Mouse (Mus musculus): ENCODE results near the gene Gtpbp1. TPM values are rescaled to one million over a fixed set of nuclear protein-coding genes. Genes with fewer than 3 reads are reported as not detected.
A peak's percentile ranks its signal among the peaks of the same experiment; 100 is the strongest.

The Gtpbp1 gene
- polyA plus RNA-seq, 1 experiment from 2014 or later = 38.1 TPM

GRCm38 (mm10) chr15:79731554-79731953 is 40.9 kb downstream of the Gtpbp1 start:
- Histone ChIP-seq H3K4me1 (replicated peaks) (no peaks in the 10 kb centered on the region), H3K36me3 (peaks cover 92% of the 10 kb centered on the region), H3K27me3 (no peaks in the 10 kb centered on the region), H3K9ac (no peak overlapping the region), H3K27ac (replicated peaks) (no peak overlapping the region), H3K4me2 (no peak overlapping the region), H3K4me3 (no peak overlapping the region), H3K9me3 (no peaks in the 10 kb centered on the region)
- 82% methylated on average over 7 of the region's 7 CpGs for WGBS
- no peak for ATAC-seq (ENCODE audit: low read depth)

GRCm38 (mm10) chr15:79733192-79733591 is 42.5 kb downstream of the Gtpbp1 start:
- H3K9ac ChIP-seq = no peak overlapping the region
- no peak overlapping the region for H3K4me2 ChIP-seq
- H3K9me3 ChIP-seq = no peaks in the 10 kb centered on the region
- no peak overlapping the region for H3K27ac ChIP-seq (replicated peaks)
- 93% methylated on average over 8 of the region's 8 CpGs for WGBS
- H3K27me3 ChIP-seq = no peaks in the 10 kb centered on the region
- ATAC-seq (ENCODE audit: low read depth) = no peak
- H3K36me3 ChIP-seq = peaks cover 92% of the 10 kb centered on the region
- no peaks in the 10 kb centered on the region for H3K4me1 ChIP-seq (replicated peaks)
- no peak overlapping the region for H3K4me3 ChIP-seq

GRCm38 (mm10) chr15:79733640-79734039 is 43.0 kb downstream of the Gtpbp1 start:
- Histone ChIP-seq H3K4me2 (no peak overlapping the region), H3K4me3 (no peak overlapping the region), H3K9me3 (no peaks in the 10 kb centered on the region), H3K4me1 (replicated peaks) (0 out of 2 replicates have a peak, but pooled peaks cover 4% of the 10 kb centered on the region), H3K9ac (no peak overlapping the region), H3K27ac (replicated peaks) (no peak overlapping the region), H3K27me3 (no peaks in the 10 kb centered on the region), H3K36me3 (peaks cover 92% of the 10 kb centered on the region)
- no peak for ATAC-seq (ENCODE audit: low read depth)
- 75% methylated on average over 4 of the region's 4 CpGs for WGBS

GRCm38 (mm10) chr15:79734311-79734710 is 43.7 kb downstream of the Gtpbp1 start:
- no peak overlapping the region for H3K4me3 ChIP-seq
- no peak overlapping the region for H3K4me2 ChIP-seq
- H3K36me3 ChIP-seq = peaks cover 92% of the 10 kb centered on the region

DNA sequence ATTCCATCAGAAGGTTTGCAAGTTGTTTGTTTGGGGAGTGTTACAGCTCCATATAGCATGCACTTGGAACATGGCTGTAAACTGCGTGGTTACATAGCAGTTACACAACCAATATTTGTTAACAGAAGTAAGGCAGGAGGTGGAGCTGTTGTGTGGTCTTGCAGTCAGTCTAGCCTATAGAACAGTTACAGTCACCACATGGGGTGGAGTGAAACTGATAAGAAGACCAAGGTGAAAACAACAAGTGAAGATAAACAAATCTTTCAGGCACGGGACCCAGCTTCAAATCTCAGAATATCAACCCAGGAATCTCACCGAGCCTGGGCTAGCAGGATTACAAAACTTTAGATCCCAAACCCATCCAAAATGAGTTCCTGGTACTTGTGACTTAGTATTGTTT is 50.1 kb downstream of the Gtpbp1 start:
- 80% methylated on average over 3 of the region's 3 CpGs for WGBS

More at GRCm38 (mm10) chr15:79734311-79734710, 43.7 kb downstream of the Gtpbp1 start:
- no peaks in the 10 kb centered on the region for H3K9me3 ChIP-seq
- no peak overlapping the region for H3K9ac ChIP-seq
- 86% methylated on average over 8 of the region's 8 CpGs for WGBS
- ATAC-seq (ENCODE audit: low read depth) = no peak
- no peak overlapping the region for H3K27ac ChIP-seq (replicated peaks)
- H3K27me3 ChIP-seq = no peaks in the 10 kb centered on the region
- 0 out of 2 replicates have a peak, but pooled peaks cover 9% of the 10 kb centered on the region for H3K4me1 ChIP-seq (replicated peaks)

DNA sequence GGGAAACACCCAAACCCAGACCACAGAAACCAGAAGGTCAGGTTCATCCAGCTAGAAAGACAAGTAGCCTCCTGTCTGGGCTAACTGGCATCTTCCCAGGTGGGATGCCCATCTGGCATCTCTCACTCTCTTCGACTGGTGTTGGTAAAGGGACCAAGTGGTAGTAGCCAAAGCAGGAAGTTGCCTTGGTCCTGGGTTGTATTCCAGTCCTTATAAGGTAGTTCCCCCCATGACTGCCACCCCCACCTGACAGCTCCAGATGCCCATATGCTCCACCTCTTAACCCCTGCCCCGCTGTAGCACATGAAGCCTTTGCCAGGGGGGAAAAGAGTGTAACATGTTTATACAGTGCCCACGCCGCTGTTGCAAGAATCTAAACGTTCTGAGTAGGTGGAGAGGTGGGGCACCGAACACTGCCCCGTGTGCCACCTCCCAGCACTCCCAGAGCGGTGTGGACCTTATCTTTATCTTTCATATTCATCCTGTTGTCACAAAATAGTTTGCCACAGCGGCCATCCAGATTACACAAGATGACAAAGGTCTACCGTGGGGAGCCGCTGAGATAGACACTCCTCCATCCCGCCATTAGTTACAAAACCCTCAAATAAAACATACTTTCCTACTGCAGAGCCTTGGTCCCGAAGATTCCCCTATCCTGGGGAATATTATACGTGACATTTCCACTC is 50.7 kb downstream of the Gtpbp1 start:
- Histone ChIP-seq H3K4me2 (peak overlapping the region; percentile 84), H3K27me3 (no peaks in the 10 kb centered on the region), H3K27ac (replicated peaks) (peak overlapping the region; percentile 79), H3K4me3 (peak overlapping the region; percentile 97), H3K4me1 (replicated peaks) (peaks cover 40% of the 10 kb centered on the region), H3K36me3 (peaks cover 36% of the 10 kb centered on the region), H3K9me3 (no peaks in the 10 kb centered on the region), H3K9ac (peak overlapping the region; percentile 96)
- WGBS = 34% methylated on average over 14 of the region's 14 CpGs
- no peak for ATAC-seq (ENCODE audit: low read depth)

More for the DNA sequence above, 50.1 kb downstream of the Gtpbp1 start:
- Histone ChIP-seq H3K4me2 (peak overlapping the region; percentile 84), H3K9ac (peak overlapping the region; percentile 96), H3K9me3 (no peaks in the 10 kb centered on the region), H3K4me3 (peak overlapping the region; percentile 97), H3K4me1 (replicated peaks) (peaks cover 40% of the 10 kb centered on the region), H3K27ac (replicated peaks) (no peak overlapping the region), H3K27me3 (no peaks in the 10 kb centered on the region), H3K36me3 (peaks cover 40% of the 10 kb centered on the region)
- ATAC-seq (ENCODE audit: low read depth) = no peak

GRCm38 (mm10) chr15:79741921-79742705 is 51.5 kb downstream of the Gtpbp1 start, which contains the start of gene Sun2:
TSS of gene Sun2 (minus strand) at chr15:79742536.
- Histone ChIP-seq H3K4me2 (peak within 1 kb of the TSS; percentile 84), H3K27me3 (no peaks in the 10 kb centered on the region), H3K4me1 (replicated peaks) (peaks cover 40% of the 10 kb centered on the region), H3K9ac (peak within 1 kb of the TSS; percentile 96), H3K27ac (replicated peaks) (peak within 1 kb of the TSS; percentile 79), H3K9me3 (no peaks in the 10 kb centered on the region), H3K4me3 (peak within 1 kb of the TSS; percentile 97), H3K36me3 (peaks cover 28% of the 10 kb centered on the region)
- under 1% methylated on average over 78 of the region's 93 CpGs for WGBS
- peak; percentile 94 for ATAC-seq (ENCODE audit: low read depth)

GRCm38 (mm10) chr15:79742706-79743023 is 52.0 kb downstream of the Gtpbp1 start:
- H3K27me3 ChIP-seq = no peaks in the 10 kb centered on the region
- peaks cover 40% of the 10 kb centered on the region for H3K4me1 ChIP-seq (replicated peaks)
- H3K4me2 ChIP-seq = peak overlapping the region; percentile 84
- H3K36me3 ChIP-seq = peaks cover 22% of the 10 kb centered on the region
- H3K27ac ChIP-seq (replicated peaks) = peak overlapping the region; percentile 79
- no peak for ATAC-seq (ENCODE audit: low read depth)
- WGBS = under 1% methylated on average over 23 of the region's 23 CpGs
- no peaks in the 10 kb centered on the region for H3K9me3 ChIP-seq
- H3K9ac ChIP-seq = peak overlapping the region; percentile 96
- H3K4me3 ChIP-seq = peak overlapping the region; percentile 97

DNA sequence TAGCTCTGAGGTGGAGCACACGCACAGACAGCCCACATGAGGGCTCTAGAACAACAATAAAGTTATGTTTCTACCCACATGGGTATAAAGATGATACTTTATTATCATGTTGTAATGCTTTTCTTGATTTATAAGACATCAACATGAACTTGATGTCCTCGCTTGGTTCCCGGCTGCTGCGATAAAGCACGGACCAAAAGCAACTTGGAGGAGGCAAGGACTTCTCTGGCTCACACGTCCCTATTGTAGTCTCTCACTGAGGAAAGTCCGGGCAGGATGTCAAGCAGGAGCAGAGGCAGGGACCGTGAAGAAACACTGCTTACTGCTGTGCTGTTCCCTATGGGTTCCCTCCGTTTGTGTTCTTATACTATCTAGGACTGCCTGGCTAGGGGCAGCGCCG is 53.4 kb downstream of the Gtpbp1 start:
- peaks cover 32% of the 10 kb centered on the region for H3K4me1 ChIP-seq (replicated peaks)
- 91% methylated on average over 11 of the region's 11 CpGs for WGBS
- no peak overlapping the region for H3K4me2 ChIP-seq
- no peaks in the 10 kb centered on the region for H3K27me3 ChIP-seq
- no peak overlapping the region for H3K9ac ChIP-seq
- peaks cover 9% of the 10 kb centered on the region for H3K36me3 ChIP-seq
- ATAC-seq (ENCODE audit: low read depth) = no peak
- no peaks in the 10 kb centered on the region for H3K9me3 ChIP-seq
- H3K27ac ChIP-seq (replicated peaks) = no peak overlapping the region
- no peak overlapping the region for H3K4me3 ChIP-seq

GRCm38 (mm10) chr15:79744742-79745141 is 54.1 kb downstream of the Gtpbp1 start:
- H3K4me1 ChIP-seq (replicated peaks) = peaks cover 27% of the 10 kb centered on the region
- ATAC-seq (ENCODE audit: low read depth) = no peak
- H3K4me2 ChIP-seq = no peak overlapping the region
- H3K9me3 ChIP-seq = no peaks in the 10 kb centered on the region
- H3K36me3 ChIP-seq = 0 out of 2 replicates have a peak, but pooled peaks cover 1% of the 10 kb centered on the region
- H3K27ac ChIP-seq (replicated peaks) = no peak overlapping the region
- H3K4me3 ChIP-seq = no peak overlapping the region
- H3K9ac ChIP-seq = no peak overlapping the region
- WGBS = 85% methylated on average over 8 of the region's 8 CpGs
- H3K27me3 ChIP-seq = no peaks in the 10 kb centered on the region

- H3K9me3 ChIP-seq = no peaks in the 10 kb centered on the region
- ATAC-seq (ENCODE audit: low read depth) = no peak
- H3K4me3 ChIP-seq = no peak overlapping the region
- H3K27ac ChIP-seq (replicated peaks) = no peak overlapping the region
- H3K27me3 ChIP-seq = no peaks in the 10 kb centered on the region
- H3K36me3 ChIP-seq = no peaks in the 10 kb centered on the region
- H3K4me1 ChIP-seq (replicated peaks) = peaks cover 21% of the 10 kb centered on the region
- 84% methylated on average over 10 of the region's 10 CpGs for WGBS
- H3K4me2 ChIP-seq = no peak overlapping the region
- no peak overlapping the region for H3K9ac ChIP-seq
These were observed 54.7 kb downstream of the Gtpbp1 start for GRCm38 (mm10) chr15:79745312-79745711.

GRCm38 (mm10) chr15:79745883-79746282 is 55.2 kb downstream of the Gtpbp1 start:
- no peaks in the 10 kb centered on the region for H3K9me3 ChIP-seq
- no peak for ATAC-seq (ENCODE audit: low read depth)
- 91% methylated on average over 5 of the region's 5 CpGs for WGBS
- no peak overlapping the region for H3K4me2 ChIP-seq
- H3K27ac ChIP-seq (replicated peaks) = no peak overlapping the region
- H3K27me3 ChIP-seq = no peaks in the 10 kb centered on the region
- H3K4me3 ChIP-seq = no peak overlapping the region
- H3K4me1 ChIP-seq (replicated peaks) = peaks cover 16% of the 10 kb centered on the region
- no peaks in the 10 kb centered on the region for H3K36me3 ChIP-seq
- no peak overlapping the region for H3K9ac ChIP-seq
